Mouse (Mus musculus): Measurements from ENCODE around the gene Btbd7. TPM values are rescaled to one million over a fixed set of nuclear protein-coding genes. Genes with fewer than 3 reads are reported as not detected.

Gene Btbd7
- polyA plus RNA-seq, 1 experiment from 2014 or later, result 15.6 TPM

DNA sequence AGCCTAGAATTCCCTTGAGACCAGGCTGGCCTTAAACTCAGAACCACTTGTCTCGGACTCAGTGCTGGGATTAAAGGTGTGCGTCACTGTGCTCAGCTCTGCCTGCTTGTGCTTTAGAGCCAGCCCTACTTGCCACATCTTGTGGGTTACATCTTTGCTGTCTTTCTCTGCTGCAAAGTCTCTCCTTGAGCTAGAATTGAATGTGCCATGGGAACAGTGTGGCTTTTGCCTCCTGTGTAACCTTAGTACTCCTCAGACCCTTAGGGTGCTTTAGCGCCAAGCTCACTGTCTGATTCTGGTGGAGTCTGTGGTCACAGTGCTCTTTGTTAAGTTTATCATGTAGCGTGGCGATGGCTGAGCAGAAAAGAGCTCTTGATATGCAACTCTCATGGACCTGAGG lies 105.6 kb downstream of the Btbd7 start:
- Histone ChIP-seq H3K9me3 (replicated peaks; ENCODE audit: control insufficient read depth, low read length) (no peaks in the 10 kb centered on the region), H3K4me3 (ENCODE audit: low read depth, low read length) (no peak overlapping the region), H3K36me3 (ENCODE audit: control insufficient read depth, insufficient read depth, low read length) (peaks cover 93% of the 10 kb centered on the region), H3K4me2 (ENCODE audit: low read length) (no peak overlapping the region), H3K4me1 (ENCODE audit: control insufficient read depth, insufficient read depth, low read length) (no peaks in the 10 kb centered on the region), H3K27me3 (replicated peaks; ENCODE audit: control insufficient read depth, insufficient read depth, low read length) (no peaks in the 10 kb centered on the region), H3K27ac (ENCODE audit: low read depth, low read length) (no peak overlapping the region), H3K9ac (ENCODE audit: low read length) (no peak overlapping the region)
- ATAC-seq (no peak), DNase-seq (ENCODE audit: low spot score) (no peak)
- 95% methylated on average over 5 of the region's 5 CpGs for WGBS

DNA sequence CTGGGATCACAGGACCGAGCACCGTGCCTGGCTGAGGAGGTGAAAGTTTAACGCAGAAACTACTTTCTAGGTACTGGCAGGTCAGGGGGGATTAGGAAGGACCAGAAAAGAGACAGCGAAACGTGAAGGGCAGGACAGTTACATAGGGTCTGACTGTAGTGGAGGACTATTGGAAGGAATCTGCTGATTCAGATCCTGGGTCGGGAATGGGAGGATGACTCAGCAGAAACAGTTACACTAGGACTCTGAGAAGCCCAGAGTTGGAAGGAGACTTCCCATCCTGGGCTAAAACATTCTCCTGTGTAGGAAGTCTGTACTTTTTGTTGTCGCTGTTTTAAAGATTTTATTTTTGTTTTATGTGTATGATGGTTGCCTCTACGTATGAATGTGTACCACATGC lies 106.7 kb downstream of the Btbd7 start:
- no peak overlapping the region for H3K4me3 ChIP-seq (ENCODE audit: low read depth, low read length)
- H3K36me3 ChIP-seq (ENCODE audit: control insufficient read depth, insufficient read depth, low read length), result peaks cover 92% of the 10 kb centered on the region
- no peak overlapping the region for H3K27ac ChIP-seq (ENCODE audit: low read depth, low read length)
- H3K27me3 ChIP-seq (replicated peaks; ENCODE audit: control insufficient read depth, insufficient read depth, low read length), result no peaks in the 10 kb centered on the region
- no peak for ATAC-seq
- no peaks in the 10 kb centered on the region for H3K4me1 ChIP-seq (ENCODE audit: control insufficient read depth, insufficient read depth, low read length)
- no peak overlapping the region for H3K9ac ChIP-seq (ENCODE audit: low read length)
- WGBS, result 97% methylated on average over 8 of the region's 8 CpGs
- no peaks in the 10 kb centered on the region for H3K9me3 ChIP-seq (replicated peaks; ENCODE audit: control insufficient read depth, low read length)
- DNase-seq (ENCODE audit: low spot score), result no peak
- H3K4me2 ChIP-seq (ENCODE audit: low read length), result no peak overlapping the region

DNA sequence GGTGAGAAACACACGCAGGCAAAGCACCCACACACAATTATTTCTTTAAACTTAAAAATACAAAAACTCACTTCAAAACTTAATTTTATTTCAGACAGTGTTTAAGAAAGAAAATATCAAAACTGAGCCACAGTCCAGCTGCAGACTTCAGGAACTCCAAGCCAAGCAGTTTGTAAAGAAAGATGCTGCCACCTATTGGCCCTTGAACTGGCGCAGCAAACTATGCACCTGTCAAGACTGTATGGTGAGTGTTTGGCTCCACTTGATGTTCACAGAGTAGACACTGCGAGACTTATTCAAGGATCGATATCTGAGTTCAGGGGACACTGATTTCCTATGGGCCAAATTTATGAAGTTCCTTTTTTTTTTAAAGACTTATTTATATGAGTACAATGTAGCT lies 109.3 kb downstream of the Btbd7 start:
- Histone ChIP-seq H3K4me1 (ENCODE audit: control insufficient read depth, insufficient read depth, low read length) (no peaks in the 10 kb centered on the region), H3K4me3 (ENCODE audit: low read depth, low read length) (no peak overlapping the region), H3K9ac (ENCODE audit: low read length) (no peak overlapping the region), H3K27ac (ENCODE audit: low read depth, low read length) (no peak overlapping the region), H3K36me3 (ENCODE audit: control insufficient read depth, insufficient read depth, low read length) (peaks cover 90% of the 10 kb centered on the region), H3K9me3 (replicated peaks; ENCODE audit: control insufficient read depth, low read length) (no peaks in the 10 kb centered on the region), H3K27me3 (replicated peaks; ENCODE audit: control insufficient read depth, insufficient read depth, low read length) (no peaks in the 10 kb centered on the region), H3K4me2 (ENCODE audit: low read length) (no peak overlapping the region)
- DNase-seq (ENCODE audit: low spot score), result no peak
- 96% methylated on average over 4 of the region's 4 CpGs for WGBS
- no peak for ATAC-seq

DNA sequence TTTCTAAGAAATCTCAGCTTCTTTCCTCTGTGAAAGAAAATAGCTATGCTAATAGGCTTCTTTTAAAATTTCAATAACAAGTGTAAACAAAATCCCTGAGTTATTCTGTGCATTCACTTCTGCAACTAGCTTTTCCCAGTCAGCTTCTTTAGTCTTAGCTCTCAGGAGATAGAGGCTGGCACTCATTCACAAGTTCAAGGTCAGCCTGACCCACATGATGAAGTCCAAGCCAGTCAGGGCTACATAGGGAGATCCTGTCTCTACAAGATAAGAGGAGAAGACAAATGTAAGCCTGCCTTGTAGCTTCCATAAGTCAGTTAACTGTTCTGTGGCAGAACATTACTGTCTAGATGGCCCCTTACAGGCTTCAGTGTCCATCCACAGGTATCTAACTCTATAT lies 114.6 kb downstream of the Btbd7 start:
- DNase-seq (ENCODE audit: low spot score) (no peak), ATAC-seq (no peak)
- Histone ChIP-seq H3K9me3 (replicated peaks; ENCODE audit: control insufficient read depth, low read length) (no peaks in the 10 kb centered on the region), H3K9ac (ENCODE audit: low read length) (no peak overlapping the region), H3K36me3 (ENCODE audit: control insufficient read depth, insufficient read depth, low read length) (peaks cover 51% of the 10 kb centered on the region), H3K4me2 (ENCODE audit: low read length) (no peak overlapping the region), H3K27ac (ENCODE audit: low read depth, low read length) (no peak overlapping the region), H3K4me3 (ENCODE audit: low read depth, low read length) (no peak overlapping the region), H3K27me3 (replicated peaks; ENCODE audit: control insufficient read depth, insufficient read depth, low read length) (no peaks in the 10 kb centered on the region), H3K4me1 (ENCODE audit: control insufficient read depth, insufficient read depth, low read length) (peaks cover 6% of the 10 kb centered on the region)

DNA sequence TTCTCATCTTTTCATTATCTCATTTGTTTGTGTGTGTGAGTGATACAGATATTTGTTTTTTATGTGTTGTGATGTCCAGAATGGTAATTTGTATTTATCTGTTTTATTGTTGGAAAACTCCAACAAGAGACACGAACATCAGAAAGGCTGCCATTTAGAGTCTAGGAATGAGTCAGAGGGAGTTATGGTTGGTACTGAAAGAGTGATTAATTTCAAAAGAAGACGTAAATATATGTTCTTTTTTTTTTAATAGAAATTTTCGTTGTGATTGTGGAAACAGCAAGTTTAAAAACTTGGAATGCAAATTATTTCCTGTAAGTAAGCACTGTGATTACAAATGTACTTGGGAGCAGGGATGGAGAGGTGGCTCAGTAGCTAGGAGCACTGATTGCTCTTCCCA lies 116.6 kb downstream of the Btbd7 start:
- H3K4me2 ChIP-seq (ENCODE audit: low read length), result no peak overlapping the region
- no peak overlapping the region for H3K4me3 ChIP-seq (ENCODE audit: low read depth, low read length)
- H3K9ac ChIP-seq (ENCODE audit: low read length), result no peak overlapping the region
- H3K4me1 ChIP-seq (ENCODE audit: control insufficient read depth, insufficient read depth, low read length), result peaks cover 9% of the 10 kb centered on the region
- H3K27ac ChIP-seq (ENCODE audit: low read depth, low read length), result no peak overlapping the region
- H3K27me3 ChIP-seq (replicated peaks; ENCODE audit: control insufficient read depth, insufficient read depth, low read length), result no peaks in the 10 kb centered on the region
- 89% methylated on average over 3 of the region's 3 CpGs for WGBS
- no peak for DNase-seq (ENCODE audit: low spot score)
- H3K9me3 ChIP-seq (replicated peaks; ENCODE audit: control insufficient read depth, low read length), result no peaks in the 10 kb centered on the region
- no peak for ATAC-seq
- peaks cover 34% of the 10 kb centered on the region for H3K36me3 ChIP-seq (ENCODE audit: control insufficient read depth, insufficient read depth, low read length)

DNA sequence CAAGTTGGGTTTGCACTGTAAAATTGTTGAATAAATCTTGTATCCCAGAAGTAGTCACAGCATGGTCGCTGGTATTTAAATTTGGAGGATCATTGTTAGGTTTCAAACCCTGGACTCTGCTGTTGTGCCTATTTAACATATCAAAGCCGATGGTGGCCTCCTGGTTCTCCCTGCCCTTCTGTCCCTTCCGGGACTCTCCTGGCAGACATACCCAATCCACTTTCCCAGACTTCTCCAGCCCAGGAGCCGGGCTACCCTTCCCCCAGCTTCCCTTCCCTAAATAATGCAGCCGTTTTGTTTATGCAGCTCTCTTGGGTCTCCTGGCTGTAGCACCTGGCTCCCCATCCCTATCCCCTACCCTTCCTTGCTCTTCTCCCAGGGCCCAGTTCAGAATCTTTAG lies 119.3 kb downstream of the Btbd7 start:
- H3K9me3 ChIP-seq (replicated peaks; ENCODE audit: control insufficient read depth, low read length), result no peaks in the 10 kb centered on the region
- peaks cover 15% of the 10 kb centered on the region for H3K36me3 ChIP-seq (ENCODE audit: control insufficient read depth, insufficient read depth, low read length)
- DNase-seq (ENCODE audit: low spot score), result no peak
- H3K4me1 ChIP-seq (ENCODE audit: control insufficient read depth, insufficient read depth, low read length), result peaks cover 9% of the 10 kb centered on the region
- H3K4me2 ChIP-seq (ENCODE audit: low read length), result peak overlapping the region; percentile 91
- no peak for ATAC-seq
- WGBS, result 2% methylated on average over 5 of the region's 5 CpGs
- no peaks in the 10 kb centered on the region for H3K27me3 ChIP-seq (replicated peaks; ENCODE audit: control insufficient read depth, insufficient read depth, low read length)
- H3K4me3 ChIP-seq (ENCODE audit: low read depth, low read length), result peak overlapping the region; percentile 80
- no peak overlapping the region; the same call in 1 of the 2 replicates for H3K27ac ChIP-seq (ENCODE audit: low read depth, low read length)
- H3K9ac ChIP-seq (ENCODE audit: low read length), result peak overlapping the region; percentile 84

DNA sequence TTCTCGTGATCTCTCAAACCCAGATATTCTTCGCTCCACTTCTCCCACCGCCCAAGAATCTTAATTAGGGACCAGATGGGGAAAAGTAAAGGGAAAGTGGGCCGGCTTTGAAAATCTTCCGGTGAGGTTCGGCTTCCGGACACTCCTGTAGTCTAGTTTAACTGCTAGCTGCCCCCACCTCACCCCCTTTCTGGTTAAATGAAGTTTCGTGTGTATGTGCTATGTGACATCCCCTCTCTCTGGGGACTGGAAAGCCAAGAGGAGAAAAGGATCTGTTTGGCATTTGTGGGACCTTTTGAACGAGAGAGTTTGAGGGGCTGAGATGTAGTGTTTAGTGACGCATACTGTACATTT lies 119.9 kb downstream of the Btbd7 start, which contains the start of gene Gm20604:
TSS of gene Gm20604 (minus strand) at position 270 of the 354 bp plus-strand sequence.
- under 1% methylated on average over 10 of the region's 10 CpGs for WGBS
- no peak for ATAC-seq
- no peaks in the 10 kb centered on the region for H3K9me3 ChIP-seq (replicated peaks; ENCODE audit: control insufficient read depth, low read length)

DNA sequence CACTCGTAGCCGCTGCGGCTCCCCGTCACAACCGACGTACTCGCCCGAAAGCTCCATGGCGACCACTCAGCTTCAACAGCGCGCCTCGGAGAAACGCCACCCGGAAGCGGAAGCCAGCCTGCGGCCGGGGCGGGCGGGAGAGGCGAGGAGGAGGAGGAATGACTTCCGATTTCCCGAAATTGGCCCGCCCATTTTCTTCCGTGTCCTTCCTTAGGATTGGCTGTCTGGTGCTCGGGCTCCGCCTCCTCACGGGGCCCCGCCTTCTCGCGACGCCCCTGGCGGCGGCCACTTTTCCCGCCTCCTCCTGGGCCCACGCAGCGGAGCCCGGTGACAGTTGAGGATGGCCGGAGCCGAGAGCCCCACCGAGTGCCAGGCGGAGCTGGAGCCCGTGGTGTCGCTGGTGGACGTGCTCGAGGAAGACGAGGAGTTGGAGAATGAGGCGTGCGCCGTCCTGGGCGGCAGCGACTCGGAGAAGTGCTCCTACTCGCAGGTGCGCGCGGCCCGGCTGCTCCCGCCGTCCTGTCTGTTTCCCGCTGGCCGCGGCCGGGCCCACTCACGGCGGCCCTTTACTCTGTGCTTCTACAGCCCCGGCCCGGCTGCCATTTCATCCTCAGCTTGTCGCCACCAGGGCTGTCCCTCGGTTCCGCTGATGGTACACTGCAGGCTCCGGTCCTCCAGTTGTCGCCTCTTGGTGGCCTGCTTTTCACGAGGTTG lies 120.4 kb downstream of the Btbd7 start, which contains the start of the genes Gm28051, Gon7 and Ubr7:
TSS of gene Gm28051 (minus strand) at position 77 of the 714 bp plus-strand sequence.
TSS of gene Gon7 (minus strand) at position 115 of the 714 bp plus-strand sequence.
TSS of gene Ubr7 (plus strand) at position 279 of the 714 bp plus-strand sequence.
- no peaks in the 10 kb centered on the region for H3K9me3 ChIP-seq (replicated peaks; ENCODE audit: control insufficient read depth, low read length)
- H3K9ac ChIP-seq (ENCODE audit: low read length), result peak within 1 kb of the TSS; percentile 84
- H3K4me2 ChIP-seq (ENCODE audit: low read length), result peak within 1 kb of the TSS; percentile 91
- peak within 1 kb of the TSS; percentile 80 for H3K4me3 ChIP-seq (ENCODE audit: low read depth, low read length)
- WGBS, result under 1% methylated on average over 73 of the region's 73 CpGs
- peaks cover 9% of the 10 kb centered on the region for H3K4me1 ChIP-seq (ENCODE audit: control insufficient read depth, insufficient read depth, low read length)
- ATAC-seq (peak; percentile 98), DNase-seq (ENCODE audit: low spot score) (peak; percentile 99)
- H3K27ac ChIP-seq (ENCODE audit: low read depth, low read length), result peak within 1 kb of the TSS; percentile 78
- H3K27me3 ChIP-seq (replicated peaks; ENCODE audit: control insufficient read depth, insufficient read depth, low read length), result no peaks in the 10 kb centered on the region
- H3K36me3 ChIP-seq (ENCODE audit: control insufficient read depth, insufficient read depth, low read length), result peaks cover 11% of the 10 kb centered on the region

More for the DNA sequence above, 119.9 kb downstream of the Btbd7 start, which contains the start of gene Gm20604:
- peak within 1 kb of the TSS; percentile 84 for H3K9ac ChIP-seq (ENCODE audit: low read length)
- peak within 1 kb of the TSS; percentile 80 for H3K4me3 ChIP-seq (ENCODE audit: low read depth, low read length)
- H3K27ac ChIP-seq (ENCODE audit: low read depth, low read length), result peak within 1 kb of the TSS; percentile 78
- peaks cover 11% of the 10 kb centered on the region for H3K36me3 ChIP-seq (ENCODE audit: control insufficient read depth, insufficient read depth, low read length)
- H3K4me2 ChIP-seq (ENCODE audit: low read length), result peak within 1 kb of the TSS; percentile 91
- H3K4me1 ChIP-seq (ENCODE audit: control insufficient read depth, insufficient read depth, low read length), result peaks cover 9% of the 10 kb centered on the region
- DNase-seq (ENCODE audit: low spot score), result no peak
- no peaks in the 10 kb centered on the region for H3K27me3 ChIP-seq (replicated peaks; ENCODE audit: control insufficient read depth, insufficient read depth, low read length)

DNA sequence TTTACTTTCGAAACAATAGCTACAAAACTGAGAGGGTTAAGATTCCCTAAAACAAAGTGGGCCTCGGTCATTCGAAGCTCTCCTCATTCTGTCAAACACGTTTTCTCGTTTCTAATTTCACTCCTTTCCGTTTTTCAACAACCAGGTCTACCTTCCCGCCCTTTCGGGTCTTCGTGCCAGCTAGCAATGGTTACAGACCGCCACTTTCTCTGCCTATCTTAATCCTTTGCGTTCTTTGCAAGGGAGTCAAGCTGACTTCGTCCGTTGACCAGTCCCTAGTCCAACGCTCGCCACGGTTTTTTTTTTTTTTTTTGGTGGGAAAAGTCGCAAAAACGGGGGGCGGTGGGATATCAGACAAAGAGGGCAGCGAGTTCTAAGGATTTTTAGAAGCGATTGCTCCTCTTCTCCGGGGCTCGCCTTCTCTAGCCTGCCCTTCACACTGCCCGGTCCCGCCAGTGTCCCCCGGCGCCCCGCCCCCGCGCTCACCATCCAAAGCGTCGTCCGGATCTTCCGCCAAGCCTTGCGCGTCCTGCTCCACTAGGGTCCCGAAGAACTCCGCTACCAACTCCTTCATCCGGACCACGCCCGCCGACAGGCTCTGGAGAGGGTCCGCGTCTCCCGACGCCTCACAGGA lies 121.1 kb downstream of the Btbd7 start:
- Histone ChIP-seq H3K9me3 (replicated peaks; ENCODE audit: control insufficient read depth, low read length) (no peaks in the 10 kb centered on the region), H3K4me3 (ENCODE audit: low read depth, low read length) (peak overlapping the region; percentile 80), H3K36me3 (ENCODE audit: control insufficient read depth, insufficient read depth, low read length) (peaks cover 4% of the 10 kb centered on the region), H3K4me2 (ENCODE audit: low read length) (peak overlapping the region; percentile 65), H3K27me3 (replicated peaks; ENCODE audit: control insufficient read depth, insufficient read depth, low read length) (no peaks in the 10 kb centered on the region), H3K27ac (ENCODE audit: low read depth, low read length) (peak overlapping the region; percentile 78), H3K4me1 (ENCODE audit: control insufficient read depth, insufficient read depth, low read length) (peaks cover 9% of the 10 kb centered on the region), H3K9ac (ENCODE audit: low read length) (peak overlapping the region; percentile 74)
- 2% methylated on average over 45 of the region's 46 CpGs for WGBS
- no peak for DNase-seq (ENCODE audit: low spot score)
- ATAC-seq, result no peak

Data from forebrain, embryonic 14.5 days (tissue).